Mouse (Mus musculus): ENCODE data around the gene Slfn1.

DNA sequence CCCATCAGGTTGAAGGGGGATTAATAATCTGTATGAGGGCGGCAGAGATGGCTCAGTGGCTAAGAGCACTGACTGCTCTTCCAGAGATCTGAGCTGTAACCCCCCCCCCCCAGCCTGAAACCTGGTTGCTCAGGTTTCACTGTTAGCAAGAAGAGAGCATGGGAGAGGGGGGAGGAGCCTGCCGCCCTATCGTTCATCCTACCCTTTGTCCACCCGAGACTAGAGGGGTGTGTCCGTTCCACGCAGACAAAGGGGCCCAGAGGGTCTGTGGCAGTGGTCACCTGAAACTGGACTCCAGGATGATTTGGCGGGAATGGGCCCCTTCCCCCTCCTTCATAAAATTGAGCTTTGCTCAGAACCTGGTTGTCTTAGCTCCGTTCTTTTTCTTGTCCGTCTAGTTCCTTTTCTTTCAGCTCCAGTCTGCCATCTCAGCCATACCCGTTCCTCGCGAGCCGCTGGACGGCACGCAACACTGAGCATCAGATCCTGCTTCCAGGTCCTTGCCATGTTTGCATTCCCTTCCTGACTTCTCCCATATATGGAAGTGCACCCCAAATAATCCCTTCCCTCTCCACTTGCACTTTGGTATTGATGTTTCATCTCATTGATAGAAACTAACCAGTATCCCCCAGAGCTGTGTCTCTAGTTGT is 46.2 kb upstream of the Slfn1 start:
- TF ChIP-seq CTCF (IDR thresholded peaks at IDR 0.05; ENCODE audit: low read depth, low read length), result no peak
- TF ChIP-seq POLR2A (IDR thresholded peaks at IDR 0.05; ENCODE audit: extremely low read depth, insufficient read depth, low read length), result no peak

Measured in liver, adult 2 months (tissue).